Mouse (Mus musculus): ENCODE measurements around the gene Gpc5.

The Gpc5 gene

DNA sequence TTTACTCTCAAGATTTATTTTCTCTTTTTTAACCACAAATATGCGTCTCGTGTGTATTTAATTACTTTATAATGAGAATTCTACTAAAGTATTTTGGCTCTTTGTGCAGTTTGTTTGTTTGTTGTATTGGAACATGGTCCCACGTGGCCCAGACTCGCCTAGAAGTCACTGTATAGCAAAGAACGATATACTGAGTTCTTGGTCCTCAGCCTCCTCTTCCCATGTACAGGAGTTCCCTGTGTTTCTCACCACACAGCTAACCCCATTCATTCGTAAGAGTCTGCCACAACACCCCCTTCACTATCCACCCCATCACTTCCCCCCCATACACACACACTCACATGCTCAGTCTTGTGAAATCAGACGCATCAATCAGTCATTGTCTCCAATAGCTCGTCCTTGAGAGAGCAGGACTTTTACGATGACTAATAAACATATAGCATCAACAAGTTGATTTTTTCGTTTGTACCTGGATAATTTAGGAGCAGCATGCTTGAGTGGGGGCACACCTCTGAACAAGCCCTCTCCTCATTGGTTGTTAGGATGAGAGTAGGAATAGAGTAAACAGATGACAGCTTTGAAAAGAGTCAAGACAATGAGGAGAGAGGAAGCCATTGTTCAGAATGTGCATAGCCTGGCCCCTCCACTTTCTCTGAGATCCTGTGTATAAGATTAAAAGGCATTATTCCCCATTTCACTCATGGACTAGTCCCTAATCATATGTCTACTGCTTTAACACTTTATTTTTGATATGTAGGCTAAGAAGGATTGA lies 740.0 kb downstream of the Gpc5 start:
- DNase-seq (ENCODE audit: low spot score), result no peak

DNA sequence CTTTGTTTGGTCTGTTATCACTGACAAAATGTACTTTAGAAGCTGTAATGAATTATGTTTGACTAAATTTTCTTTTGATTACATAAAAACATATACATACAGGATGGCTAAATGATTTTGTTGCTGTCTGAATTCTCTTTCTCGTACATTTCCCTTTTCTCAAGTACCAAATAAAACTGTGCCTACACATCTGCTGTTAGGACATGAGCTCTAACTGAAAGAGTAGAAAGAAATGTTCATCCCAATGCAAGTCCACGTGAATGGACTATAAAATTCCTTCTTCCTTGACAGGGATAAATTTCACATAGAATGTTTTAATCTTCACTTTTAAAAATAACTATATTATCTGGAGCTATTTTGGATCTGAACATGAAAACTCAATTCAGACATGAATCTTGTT lies 751.8 kb downstream of the Gpc5 start:
- no peak for DNase-seq (ENCODE audit: low spot score)

DNA sequence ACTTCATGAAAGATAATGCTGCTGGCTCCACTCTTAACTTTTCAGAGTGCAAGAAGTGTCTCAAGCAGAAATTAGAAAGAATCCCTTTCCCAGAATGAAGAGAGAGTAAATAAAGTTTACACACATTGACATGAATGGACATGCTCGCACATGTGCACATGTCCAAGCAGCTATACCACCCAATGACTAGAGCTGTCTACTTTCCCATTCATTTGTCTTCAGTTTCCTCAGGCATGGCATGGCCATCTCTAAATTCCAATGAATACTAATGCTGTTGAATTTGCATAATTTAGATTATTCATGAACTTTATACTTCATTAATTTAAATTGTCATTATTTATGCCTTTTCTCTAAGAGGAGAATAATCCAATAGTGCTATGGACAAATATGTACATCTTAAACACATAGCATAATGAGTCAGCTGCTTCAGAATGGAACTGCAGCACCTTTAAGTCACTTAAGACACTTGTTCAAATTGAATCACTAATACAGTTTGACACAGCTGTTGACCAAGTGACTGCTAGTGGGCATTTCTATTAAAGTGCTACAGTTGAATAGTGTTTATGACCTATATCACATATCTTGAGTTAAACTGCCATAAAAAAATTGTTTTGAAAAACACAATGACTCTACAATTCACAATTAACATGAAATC lies 752.9 kb downstream of the Gpc5 start:
- DNase-seq (ENCODE audit: low spot score), result no peak

DNA sequence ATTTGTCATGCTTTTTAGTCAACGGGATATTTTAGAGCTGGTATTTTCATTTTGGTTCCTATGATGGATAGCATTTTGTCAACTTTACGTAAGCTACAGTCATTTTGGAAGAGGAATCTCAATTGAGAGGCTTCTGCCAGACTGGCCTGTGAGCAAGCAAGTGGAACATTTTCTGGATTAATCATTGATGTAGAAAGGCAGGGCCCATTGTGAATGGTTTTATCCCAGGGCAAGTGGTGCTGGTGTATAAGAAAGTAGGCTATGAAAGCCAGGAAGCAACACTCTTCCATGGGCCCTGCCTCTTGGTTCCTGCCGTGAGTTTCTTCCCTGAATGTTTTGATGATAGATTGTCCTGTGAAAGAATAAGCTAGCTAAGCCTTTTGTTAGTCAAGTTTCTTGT lies 777.1 kb downstream of the Gpc5 start:
- DNase-seq (ENCODE audit: low spot score), result no peak

DNA sequence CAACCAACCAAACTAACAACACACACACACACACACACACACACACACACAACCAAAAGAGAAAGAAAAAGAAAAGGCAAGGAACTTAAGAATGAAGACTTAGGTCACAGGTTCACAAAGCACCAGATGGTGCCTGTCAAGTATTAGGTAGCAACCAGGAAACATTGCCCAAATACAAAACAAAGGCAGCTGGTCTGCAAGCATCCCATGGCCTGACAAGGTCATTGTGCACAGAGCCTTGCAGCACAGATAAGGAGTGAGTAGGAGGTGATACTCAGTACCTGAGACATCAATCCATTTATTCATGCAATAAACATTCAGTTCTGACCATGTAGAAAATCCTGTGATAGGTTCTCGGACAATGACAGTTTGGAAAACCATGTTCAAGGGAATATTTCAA lies 884.0 kb downstream of the Gpc5 start:
- DNase-seq (ENCODE audit: low spot score), result no peak

DNA sequence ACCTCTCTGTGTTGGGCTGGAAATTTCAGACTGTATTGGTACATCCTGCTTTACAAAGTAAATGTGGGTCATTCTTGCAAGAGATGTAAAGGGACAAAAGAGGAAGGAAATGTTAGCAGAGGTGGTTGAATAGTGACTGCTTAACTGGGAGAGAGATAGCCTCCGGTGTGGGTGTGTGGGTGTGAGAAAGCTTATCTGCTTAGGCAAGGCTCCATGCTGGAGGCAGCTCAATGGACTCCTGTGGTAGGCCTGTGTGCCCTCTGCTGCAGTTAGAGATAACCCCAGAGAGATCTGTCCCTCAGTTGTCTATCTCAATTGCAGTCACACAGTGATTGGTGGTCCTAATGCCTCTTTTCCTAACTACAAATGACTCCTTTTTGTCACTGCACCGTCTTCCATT lies 887.2 kb downstream of the Gpc5 start:
- no peak for DNase-seq (ENCODE audit: low spot score)

DNA sequence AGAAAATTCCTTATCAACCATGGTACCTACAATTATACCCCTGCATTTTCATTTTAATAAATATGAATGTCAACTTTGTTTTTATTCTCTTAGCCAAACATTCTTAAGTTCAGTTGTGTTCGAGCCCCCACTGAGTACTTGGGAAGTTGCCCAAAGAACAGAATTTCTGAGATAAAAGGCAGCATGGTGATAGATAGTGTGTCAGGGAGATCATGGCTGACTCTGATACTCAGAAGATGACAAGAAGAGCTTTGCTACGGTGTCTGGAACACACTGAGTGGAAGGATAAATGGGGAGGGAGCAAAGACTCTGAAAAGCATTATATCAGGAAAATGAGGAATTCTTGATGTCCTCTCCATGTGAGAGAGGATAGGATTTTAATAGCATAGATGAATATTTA lies 898.7 kb downstream of the Gpc5 start:
- DNase-seq (ENCODE audit: low spot score), result no peak

DNA sequence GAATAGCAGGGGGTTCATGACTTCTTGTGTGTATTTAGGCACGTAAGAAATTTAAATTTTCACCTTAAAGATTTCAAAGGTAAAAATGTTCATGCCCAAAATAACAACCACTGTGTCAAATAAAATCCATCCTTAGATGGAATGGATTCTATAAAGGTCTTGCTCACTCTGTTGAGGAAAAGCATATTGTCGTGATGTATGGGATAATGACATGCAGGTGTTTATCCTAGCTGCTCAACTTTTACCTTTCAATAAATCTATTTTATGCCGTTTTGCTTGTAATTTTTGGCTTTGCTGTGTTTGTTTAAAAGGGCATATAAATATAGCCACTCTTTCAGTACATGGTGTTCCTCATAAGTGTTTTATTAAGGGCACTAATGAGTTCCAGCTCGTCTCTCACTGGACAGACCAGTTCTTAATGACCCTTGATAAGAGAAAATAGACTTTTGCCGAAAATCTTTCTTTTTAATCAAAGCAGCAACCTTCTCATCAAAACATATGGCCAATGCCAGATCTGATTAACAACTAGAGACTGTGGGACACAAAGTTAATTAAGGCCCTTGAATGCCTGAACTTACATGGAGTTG lies 901.6 kb downstream of the Gpc5 start:
- no peak for DNase-seq (ENCODE audit: low spot score)

DNA sequence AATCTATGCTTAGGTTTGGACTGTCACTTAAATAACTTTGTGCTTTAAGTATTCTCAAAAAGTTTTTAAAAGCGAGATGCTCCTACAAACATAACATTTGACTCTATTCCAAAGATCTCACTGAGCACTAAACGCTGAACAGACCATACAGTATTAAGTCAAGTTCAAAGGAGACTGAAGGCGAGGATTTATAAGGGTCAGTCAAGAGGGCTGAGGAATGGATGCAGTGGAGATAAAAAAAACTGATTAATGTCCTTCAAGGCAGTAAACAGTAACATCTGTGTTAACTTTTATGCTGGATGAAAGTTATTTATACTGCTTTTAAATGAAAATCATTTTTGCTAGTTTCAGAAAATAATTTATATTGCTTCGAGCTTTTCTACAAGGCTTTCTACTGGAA lies 906.9 kb downstream of the Gpc5 start:
- no peak for DNase-seq (ENCODE audit: low spot score)

DNA sequence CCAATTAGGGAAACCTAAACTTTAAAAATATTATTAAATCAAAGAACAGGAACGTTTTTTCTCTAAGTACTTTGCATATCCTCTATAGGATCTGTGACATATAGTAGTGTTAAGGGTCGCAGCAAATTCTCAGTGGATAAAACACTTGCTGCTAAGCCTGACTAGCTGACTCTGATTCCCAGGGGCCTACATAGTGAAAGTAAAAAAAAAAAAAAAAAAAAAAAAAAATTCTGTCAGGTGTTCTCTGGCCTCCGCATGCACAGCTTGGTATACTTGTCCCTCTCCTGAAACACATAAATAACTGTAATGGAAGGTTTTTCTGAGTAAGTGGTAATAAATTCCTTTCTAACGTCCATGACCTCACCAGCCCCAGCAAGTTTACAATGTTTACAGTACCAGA lies 995.0 kb downstream of the Gpc5 start:
- DNase-seq (ENCODE audit: low spot score), result no peak

DNA sequence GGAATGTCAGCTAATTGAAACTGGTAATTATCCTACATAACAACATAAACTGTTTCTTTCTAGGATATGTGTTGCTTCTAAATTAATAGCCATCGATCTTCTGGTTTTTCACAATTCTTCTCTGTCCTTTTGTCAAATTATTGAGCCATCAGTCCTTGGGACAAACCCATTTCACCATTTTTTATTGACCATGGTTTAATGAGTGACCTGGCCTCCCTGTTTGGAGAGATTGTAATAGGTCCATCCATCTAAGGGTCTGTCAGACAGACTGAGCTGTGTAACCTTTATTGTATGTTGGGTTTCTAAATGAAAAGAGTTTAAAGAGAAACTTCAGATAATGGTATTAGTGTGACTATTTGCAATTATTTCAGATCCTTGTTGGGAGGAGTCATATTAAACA lies 1035.9 kb downstream of the Gpc5 start:
- DNase-seq (ENCODE audit: low spot score), result no peak

DNA sequence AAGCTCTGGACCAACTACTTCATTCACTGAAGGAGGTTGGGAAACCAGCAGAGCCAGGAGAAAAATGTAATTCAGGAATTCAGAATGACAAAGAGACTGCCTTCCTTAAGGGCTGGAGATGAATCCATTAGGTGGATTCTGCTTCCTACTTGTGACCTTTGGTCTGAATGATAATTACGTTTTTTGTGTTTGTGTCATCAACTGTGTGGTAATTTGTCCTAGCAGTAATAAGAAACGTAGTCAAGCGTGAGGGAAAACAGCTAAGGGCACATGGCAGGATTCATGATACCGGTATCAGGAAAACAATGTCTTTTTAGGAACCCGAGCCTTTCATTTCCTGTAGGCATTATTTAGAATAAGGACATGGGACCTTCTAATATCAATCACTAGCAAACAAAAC lies 1045.3 kb downstream of the Gpc5 start:
- no peak for DNase-seq (ENCODE audit: low spot score)

DNA sequence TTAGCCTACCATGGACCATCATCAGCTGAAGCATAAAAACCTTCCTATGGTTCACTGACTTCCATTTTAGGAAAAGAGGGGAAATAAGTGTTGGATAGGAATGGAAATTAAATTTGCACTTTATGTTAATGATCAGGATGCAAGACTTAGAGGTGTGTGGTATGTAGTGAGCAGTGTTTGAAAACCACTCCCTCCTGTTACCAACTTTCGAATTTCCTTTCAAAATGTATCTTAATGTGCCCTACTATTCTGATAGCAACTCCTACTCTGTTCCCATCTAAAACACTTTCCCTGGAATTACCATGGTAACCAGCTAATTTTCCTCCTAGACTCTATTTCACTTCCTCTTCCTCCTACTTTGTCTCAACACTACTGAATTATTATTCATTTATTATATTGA lies 1045.8 kb downstream of the Gpc5 start:
- no peak for DNase-seq (ENCODE audit: low spot score)

DNA sequence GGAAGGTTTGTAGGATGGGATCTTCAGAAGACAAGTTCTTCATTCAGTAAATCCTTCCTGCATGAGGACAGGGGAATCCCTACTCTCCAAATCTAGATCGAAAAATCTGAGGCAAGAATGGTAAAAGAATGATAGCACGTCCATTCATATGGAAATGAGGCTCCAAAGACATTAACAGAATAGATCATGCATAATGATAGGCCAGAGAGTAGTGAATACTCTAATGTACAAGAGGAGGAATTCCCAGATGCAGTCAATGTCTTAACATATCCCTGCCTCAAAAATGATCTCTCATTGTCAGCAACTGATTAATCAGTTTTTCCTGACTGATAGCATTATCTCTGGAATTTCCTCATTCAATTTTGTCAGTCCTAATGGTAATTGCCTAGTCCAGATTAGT lies 1070.6 kb downstream of the Gpc5 start:
- DNase-seq (ENCODE audit: low spot score), result no peak

DNA sequence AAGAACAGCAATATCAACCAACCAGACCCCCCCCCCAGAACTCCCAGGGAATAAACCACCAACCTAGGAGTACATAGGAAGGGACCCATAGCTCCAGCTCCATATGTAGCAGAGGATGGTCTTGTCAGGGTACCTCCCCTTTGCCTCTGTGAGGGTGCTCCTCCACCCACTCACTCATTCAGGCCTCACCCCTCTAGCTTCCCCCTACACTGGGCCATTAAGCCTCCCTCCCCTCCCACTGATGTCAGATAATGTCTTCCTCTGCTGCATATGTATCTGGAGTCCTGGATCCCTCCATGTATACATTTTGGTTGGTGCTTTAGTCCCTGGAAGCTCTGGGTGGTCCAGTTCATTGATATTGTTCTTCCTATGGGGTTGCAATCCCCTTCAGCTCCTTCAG lies 1075.4 kb downstream of the Gpc5 start:
- DNase-seq (ENCODE audit: low spot score), result no peak

DNA sequence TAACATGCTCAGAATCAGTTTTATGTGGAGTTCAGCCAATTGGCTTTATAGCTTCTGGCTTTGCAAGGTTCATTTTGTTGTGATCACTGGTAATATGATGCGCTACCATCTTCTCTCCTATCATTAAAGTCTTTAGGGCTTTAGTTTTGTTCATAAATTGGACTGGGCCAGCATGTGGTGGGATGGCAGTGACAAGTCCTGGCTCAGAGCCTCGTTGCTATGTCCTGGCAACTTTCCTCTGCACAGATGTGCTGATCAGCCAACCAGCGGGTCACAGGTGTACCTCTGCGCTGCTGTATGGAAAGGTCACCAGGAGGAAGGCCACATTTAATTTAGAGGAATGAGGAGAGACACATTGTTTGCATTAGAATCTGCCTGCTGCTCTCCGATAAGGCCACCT lies 1077.1 kb downstream of the Gpc5 start:
- no peak for DNase-seq (ENCODE audit: low spot score)

DNA sequence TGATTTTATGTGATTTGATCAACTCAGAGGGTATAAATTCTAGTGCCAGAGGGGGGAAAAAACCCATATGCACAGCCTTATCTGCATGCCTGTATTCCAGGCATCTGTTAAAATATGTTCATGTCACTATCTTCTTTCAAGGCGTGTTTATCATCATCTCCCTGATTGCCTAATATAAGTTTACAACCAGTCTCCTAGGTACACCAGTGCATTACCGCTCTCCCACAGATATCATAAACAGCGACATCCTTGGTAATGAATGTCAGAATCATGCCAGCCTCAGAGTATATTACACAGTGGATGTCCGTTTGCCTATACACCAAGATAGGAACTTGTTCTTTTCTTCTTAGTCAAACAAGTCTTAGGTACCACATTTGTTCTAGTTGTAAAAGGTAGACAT lies 1095.0 kb downstream of the Gpc5 start:
- no peak for DNase-seq (ENCODE audit: low spot score)

DNA sequence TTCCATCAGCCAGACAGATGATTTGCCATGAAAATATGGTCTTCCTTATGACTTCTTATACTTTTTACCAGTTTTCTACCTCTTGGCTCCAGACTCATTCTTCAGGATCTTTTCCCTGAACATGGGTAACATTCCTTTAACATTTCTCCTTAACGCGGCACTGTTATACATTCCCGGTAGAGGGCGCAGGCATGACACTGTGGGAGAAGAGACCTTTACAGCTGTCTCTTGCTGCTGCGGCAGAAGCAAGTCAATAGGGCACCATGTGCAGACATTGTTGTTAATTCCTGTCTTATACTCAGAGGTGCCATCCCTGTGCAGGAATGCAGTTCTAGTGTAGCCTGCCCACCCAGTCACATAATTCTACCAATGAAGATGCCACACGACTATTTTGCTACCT lies 1115.0 kb downstream of the Gpc5 start:
- DNase-seq (ENCODE audit: low spot score), result peak; percentile 5

DNA sequence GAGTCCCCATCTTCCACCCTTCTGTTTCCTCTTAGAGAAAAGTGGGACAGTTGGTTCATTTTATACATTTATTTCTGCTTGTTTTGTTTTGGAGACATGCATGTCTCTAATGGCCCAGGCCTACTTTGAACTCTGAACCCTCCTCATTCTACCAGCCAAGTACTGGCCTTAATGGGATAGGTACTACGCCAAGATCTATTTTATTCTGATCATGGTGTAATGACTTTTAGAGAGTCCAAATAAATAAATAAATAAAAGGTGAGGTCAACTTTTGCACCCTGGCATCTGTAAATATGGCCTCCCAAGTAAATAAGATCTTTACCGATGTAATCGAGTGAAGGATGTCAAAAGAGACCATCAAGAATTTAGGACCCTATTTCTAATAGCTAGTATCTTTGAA lies 1116.6 kb downstream of the Gpc5 start:
- no peak for DNase-seq (ENCODE audit: low spot score)

DNA sequence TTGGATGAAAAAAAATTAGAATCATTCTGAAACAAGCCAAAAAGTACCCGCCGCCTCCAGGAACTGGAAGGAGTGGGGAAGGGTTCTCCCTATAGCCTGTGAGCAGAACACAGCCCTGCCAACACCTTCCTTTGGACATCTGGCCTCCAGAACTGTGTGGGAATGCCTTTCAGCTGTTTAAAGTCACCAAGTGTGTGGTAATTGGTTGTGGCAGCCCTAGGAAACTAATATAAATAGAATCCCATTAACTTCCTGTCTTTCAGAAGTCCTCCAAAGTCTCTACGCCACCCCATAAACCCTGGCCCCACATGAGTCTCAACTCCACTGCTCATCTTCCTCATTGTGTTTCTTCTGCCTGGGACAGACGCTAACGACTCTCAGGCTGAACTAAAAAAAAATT lies 1117.0 kb downstream of the Gpc5 start:
- DNase-seq (ENCODE audit: low spot score), result no peak

DNA sequence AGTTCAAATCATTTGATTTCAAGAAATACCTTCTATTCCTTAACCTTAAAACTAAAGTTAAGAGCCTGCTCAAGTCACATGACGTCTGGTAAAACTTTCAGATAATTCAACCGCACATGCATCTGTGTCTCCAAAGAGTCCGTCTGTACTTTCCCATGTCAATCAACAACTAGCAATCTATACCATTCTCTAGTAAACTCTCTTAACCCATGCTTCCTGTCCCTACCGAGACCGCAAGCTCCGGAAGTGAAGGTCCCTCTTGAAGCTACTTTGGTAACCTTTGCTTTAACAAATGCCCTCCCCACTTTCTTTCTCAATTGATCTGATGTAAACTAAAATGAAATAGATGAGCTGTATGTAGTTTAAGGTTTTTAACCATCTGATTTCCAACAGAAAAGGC lies 1118.3 kb downstream of the Gpc5 start:
- DNase-seq (ENCODE audit: low spot score), result no peak

DNA sequence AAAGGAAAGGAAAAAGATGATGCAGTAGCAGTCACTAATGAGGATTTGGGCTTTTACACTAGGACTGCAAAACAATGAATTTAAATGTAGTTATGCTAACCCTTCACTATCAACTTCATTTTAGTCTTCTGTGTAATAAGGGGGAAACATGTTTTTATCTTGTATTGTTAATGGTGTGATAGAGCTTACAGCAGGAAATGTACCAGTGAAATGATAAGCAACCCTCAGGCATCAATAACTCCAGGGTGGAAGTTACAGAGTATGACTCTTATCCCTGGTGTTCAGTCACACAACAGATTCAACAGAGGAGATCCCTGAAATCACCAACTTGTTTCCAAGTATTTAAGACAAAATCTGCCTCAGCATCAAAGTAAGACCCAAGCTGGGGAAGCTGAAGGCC lies 1120.0 kb downstream of the Gpc5 start:
- DNase-seq (ENCODE audit: low spot score), result no peak

DNA sequence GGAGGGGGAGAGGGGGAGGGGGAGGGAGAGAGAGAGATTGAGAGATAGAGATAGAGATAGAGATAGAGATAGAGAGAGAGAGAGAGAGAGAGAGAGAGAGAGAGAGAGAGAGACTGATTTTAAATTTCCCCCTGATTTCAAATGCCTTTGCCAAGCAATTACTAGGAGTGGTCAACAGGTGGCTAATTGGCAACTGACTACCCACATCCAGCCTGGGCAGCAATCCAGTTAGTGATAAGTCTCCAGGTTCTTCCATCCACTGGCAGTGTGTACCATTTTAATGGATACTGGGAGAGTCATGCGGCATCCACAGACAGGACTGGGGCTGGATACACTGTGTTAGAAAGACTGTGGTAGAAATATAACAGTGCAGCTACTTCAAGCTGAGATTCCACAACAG lies 1166.1 kb downstream of the Gpc5 start:
- no peak for DNase-seq (ENCODE audit: low spot score)

DNA sequence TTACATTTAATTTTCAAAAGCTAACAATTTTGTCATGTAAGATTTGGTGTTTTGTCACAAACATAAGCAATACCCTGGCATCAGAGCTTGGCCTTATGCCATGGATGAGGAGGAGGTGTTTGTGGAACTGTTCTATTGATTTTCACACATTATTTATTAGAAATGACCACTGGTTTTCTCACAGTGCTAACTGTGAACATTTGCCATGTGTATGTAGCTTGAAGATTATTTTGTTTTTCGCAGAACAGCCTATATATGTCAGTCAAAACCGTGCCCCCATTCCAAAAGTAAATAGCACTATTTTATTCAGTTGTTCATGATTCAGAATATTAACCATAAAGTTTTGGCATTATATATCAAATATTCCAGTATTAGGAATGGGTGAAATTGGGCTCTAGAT lies 1216.5 kb downstream of the Gpc5 start:
- DNase-seq (ENCODE audit: low spot score), result no peak

All from urinary bladder, postnatal 25 days (tissue).